Mouse (Mus musculus) lung, postnatal 0 days (tissue): ENCODE data around the gene Yars.
A peak's percentile ranks its signal among the peaks of the same experiment; 100 is the strongest.

Experiments used
- CTCF ChIP-seq: IDR thresholded peaks from 2 replicates; pipeline ENCODE4 v1.5.1; 2016; ENCODE audit warnings: antibody characterized with exemption, mild to moderate bottlenecking
- EP300 ChIP-seq: IDR thresholded peaks from 2 replicates; pipeline ENCODE4 v1.6.1; 2016; ENCODE audit warnings: antibody characterized with exemption, mild to moderate bottlenecking, control low read depth

- TF ChIP-seq CTCF = no peak
- peak; percentile 53; the same call in 1 of the 2 replicates for TF ChIP-seq EP300
Observed at GRCm38 (mm10) chr4:129263225-129264021, 73.9 kb downstream of the Yars start.
